Mouse (Mus musculus): ENCODE measurements around the gene Gm11115. TPM values are rescaled to one million over a fixed set of nuclear protein-coding genes. Genes with fewer than 3 reads are reported as not detected.

Gene Gm11115
- polyA plus RNA-seq (2014; fragmentation: Illumina TruSeq; extraction: RNeasy Lipid Tissue Mini Kit (QIAGEN cat#74804); ENCODE audit: low read depth, low replicate concordance) = not detected

GRCm38 (mm10) chr5:88153999-88154398 is at the start of gene Gm11115:
Gene Gm11115, minus strand, starts transcription at chr5:88154099.

GRCm38 (mm10) chr5:88111430-88111829 is 42.5 kb downstream of the Gm11115 start, which contains the start of gene Gm11116:
Gene Gm11116, minus strand, starts transcription at chr5:88111530.

Other genes starting within 250 kb of the Gm11115 start
- gene Csn3, start 228.5 kb downstream of the Gm11115 start, polyA plus RNA-seq (2014; fragmentation: Illumina TruSeq; extraction: RNeasy Lipid Tissue Mini Kit (QIAGEN cat#74804); ENCODE audit: low read depth, low replicate concordance) = not detected
- gene 2310003L06Rik, start 184.6 kb downstream of the Gm11115 start, polyA plus RNA-seq (2014; fragmentation: Illumina TruSeq; extraction: RNeasy Lipid Tissue Mini Kit (QIAGEN cat#74804); ENCODE audit: low read depth, low replicate concordance) = not detected
- not detected for gene Gm28434, start 184.6 kb downstream of the Gm11115 start, polyA plus RNA-seq (2014; fragmentation: Illumina TruSeq; extraction: RNeasy Lipid Tissue Mini Kit (QIAGEN cat#74804); ENCODE audit: low read depth, low replicate concordance)
- 20.5 TPM for gene Cabs1, start 174.7 kb downstream of the Gm11115 start, polyA plus RNA-seq (2014; fragmentation: Illumina TruSeq; extraction: RNeasy Lipid Tissue Mini Kit (QIAGEN cat#74804); ENCODE audit: low read depth, low replicate concordance)
- not detected for gene Smr3a, start 151.6 kb downstream of the Gm11115 start, polyA plus RNA-seq (2014; fragmentation: Illumina TruSeq; extraction: RNeasy Lipid Tissue Mini Kit (QIAGEN cat#74804); ENCODE audit: low read depth, low replicate concordance)
- not detected for gene Smr2, start 67.5 kb downstream of the Gm11115 start, polyA plus RNA-seq (2014; fragmentation: Illumina TruSeq; extraction: RNeasy Lipid Tissue Mini Kit (QIAGEN cat#74804); ENCODE audit: low read depth, low replicate concordance)
- gene Gm11116, start 42.6 kb downstream of the Gm11115 start, polyA plus RNA-seq (2014; fragmentation: Illumina TruSeq; extraction: RNeasy Lipid Tissue Mini Kit (QIAGEN cat#74804); ENCODE audit: low read depth, low replicate concordance) = not detected
- gene Gm7714, start 114.8 kb upstream of the Gm11115 start, polyA plus RNA-seq (2014; fragmentation: Illumina TruSeq; extraction: RNeasy Lipid Tissue Mini Kit (QIAGEN cat#74804); ENCODE audit: low read depth, low replicate concordance) = not detected
- not detected for gene Prol1, start 163.2 kb upstream of the Gm11115 start, polyA plus RNA-seq (2014; fragmentation: Illumina TruSeq; extraction: RNeasy Lipid Tissue Mini Kit (QIAGEN cat#74804); ENCODE audit: low read depth, low replicate concordance)
- not detected for gene Amtn, start 222.0 kb upstream of the Gm11115 start, polyA plus RNA-seq (2014; fragmentation: Illumina TruSeq; extraction: RNeasy Lipid Tissue Mini Kit (QIAGEN cat#74804); ENCODE audit: low read depth, low replicate concordance)